Mouse (Mus musculus) embryo, embryonic 10 days (tissue): Measurements from ENCODE around the gene Cul9.

Experiments used
- DNase-seq: peaks from one replicate; pipeline ENCODE4 v3.0.0-alpha.2; 2015; ENCODE audit warnings: low spot score

Cul9 gene

GRCm38 (mm10) chr17:46553469-46553868, 7.3 kb upstream of the Cul9 start:
- DNase-seq: no peak

DNA sequence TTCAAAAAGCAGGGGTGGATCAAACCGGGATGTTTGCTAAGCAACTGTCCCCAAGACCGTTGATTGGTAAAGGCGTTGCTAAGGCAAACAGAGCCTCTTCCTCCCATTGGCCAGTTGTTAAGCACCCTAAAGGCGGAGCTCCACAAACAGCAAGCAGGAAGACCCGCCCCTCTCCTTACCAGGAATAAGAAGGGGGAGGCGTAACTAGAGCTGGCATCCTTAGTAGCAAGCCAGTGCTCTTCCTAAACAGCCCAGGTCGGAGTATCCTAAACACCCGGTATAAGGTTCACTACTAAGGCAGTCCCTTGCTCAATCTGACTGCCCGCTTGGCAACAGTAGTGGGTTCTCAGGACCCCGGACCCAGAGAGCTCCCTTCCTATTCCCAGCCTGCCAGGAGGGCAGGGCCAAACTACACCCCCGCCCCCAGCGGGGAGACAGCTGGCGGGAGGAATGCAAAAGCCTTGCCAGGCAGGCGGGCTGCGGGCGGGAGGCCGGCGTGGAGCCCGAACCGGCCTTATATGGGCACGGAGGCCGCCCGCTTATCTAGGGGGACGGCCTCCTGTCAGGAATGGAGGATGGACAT, 6.7 kb upstream of the Cul9 start:
- DNase-seq: peak; percentile 97

- DNase-seq: no peak
These were observed 6.0 kb upstream of the Cul9 start for GRCm38 (mm10) chr17:46552151-46552550.

DNA sequence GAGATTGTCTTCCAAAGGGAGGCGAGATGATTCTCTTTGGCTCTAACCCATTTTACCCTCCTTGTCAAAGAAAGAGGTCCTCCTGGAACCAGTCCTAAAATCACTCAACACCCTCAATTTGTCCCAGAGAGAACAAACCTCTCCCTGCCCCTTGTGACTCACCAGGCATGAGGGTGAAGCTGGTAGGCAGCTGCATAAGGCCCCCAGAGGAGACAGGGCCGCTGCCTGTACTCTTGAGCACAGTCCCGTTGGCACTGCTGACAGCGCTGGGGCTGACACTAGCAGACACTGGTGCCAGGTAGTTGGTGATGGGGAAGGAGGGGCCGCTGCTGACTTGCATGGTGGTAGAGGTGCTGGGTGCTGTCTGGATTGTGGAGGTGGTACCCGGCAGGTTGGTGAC, 5.2 kb upstream of the Cul9 start:
- no peak for DNase-seq

GRCm38 (mm10) chr17:46550904-46551303, 4.7 kb upstream of the Cul9 start:
- no peak for DNase-seq

GRCm38 (mm10) chr17:46549642-46550041, 3.5 kb upstream of the Cul9 start:
- DNase-seq: no peak

DNA sequence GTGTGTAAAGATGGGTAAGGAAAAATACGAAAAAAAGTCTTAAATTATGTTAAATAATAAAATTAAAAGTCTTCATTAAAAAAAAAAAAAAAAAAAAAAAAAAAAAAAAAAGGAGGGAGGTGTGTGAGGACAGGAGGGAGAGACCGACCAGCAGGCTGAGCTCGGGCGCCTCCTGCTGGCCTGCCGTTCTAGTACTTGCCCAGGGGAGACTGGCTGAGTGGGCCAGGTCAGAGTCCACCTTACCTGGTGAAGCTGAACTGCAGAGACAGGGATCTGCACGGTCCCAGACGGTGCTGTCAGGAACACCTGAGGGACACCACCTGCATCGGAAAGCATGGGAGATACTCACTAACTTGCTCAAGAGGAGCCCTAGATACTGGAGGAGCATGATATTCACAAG, 3.0 kb upstream of the Cul9 start:
- DNase-seq: peak; percentile 78

DNA sequence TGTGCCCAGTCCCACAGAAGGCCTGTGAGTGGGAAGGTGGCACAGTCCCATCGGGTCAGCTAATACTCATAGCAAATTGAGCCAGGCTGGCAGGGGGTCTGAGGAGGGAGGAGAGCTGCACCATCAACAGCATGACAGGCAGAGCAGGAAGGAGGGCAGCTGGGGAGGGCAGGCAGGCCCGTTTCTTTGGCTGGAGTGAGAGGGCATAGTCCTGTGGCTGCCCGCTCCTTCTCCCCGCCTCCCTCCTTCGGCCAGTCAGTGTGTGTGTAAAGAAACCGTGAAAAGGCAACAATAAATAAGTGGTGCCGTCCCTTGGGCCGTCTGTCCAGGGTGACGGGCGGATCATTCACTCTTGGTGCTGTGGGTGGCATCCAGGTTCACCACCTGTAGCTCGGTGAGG, 2.6 kb upstream of the Cul9 start:
- DNase-seq: no peak

DNA sequence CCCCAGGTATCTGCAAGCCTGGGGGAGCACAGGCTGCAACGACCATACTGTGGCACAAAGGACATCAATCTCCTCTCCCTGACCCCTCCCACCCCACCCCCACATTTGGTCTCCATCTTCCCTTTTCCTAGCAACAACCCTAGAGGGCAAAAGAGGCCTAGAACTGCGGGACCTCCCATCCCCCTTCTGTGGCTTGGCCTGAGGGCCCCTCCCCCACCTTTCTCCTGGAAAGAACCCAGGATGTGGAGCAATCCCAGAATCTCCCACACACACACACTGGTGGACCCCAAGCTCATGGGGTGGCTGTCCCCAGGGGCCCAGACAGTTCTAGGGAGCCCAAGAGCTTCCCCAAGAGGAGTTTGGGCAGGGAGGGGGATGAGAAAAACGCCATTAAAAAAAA, 1.7 kb upstream of the Cul9 start:
- DNase-seq: no peak

DNA sequence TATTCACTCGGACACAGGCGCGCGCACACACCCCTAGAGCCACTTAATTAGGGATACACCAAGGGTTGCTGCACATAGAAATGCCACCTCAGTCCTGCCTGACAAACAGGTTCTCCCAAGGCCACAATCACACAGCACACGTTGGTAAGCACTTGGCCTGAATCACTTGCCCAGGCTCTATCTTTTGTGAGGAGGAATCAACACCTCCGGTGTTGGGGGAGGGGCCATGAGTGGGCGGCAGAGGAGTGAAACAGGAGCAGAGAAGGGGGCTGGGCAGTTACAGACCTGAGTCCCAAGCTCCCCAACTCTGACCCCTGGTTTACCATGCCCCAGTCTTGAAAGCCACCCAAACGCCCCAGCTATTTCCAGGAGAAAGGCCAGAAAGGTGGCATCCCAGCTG, 807 bp upstream of the Cul9 start:
- DNase-seq: peak; percentile 35

DNA sequence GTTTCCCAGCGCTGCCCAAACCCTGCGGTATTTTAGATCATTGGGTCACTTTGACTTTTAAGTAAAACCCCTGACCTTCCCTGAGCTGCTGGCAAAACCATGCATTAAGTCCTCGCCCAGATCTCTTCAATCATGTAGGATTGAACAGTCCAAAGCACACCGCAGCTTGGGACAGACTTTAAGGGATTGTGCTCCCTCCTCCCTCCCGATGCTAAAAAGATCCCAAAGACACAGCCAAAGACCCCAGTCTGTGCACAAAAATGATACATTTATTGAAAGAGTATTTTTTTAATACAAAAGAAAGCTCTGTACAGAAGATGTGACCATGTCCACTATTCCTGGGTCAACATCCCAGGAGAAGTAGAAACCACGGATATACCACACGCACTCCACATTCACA, 403 bp upstream of the Cul9 start:
- DNase-seq: no peak

DNA sequence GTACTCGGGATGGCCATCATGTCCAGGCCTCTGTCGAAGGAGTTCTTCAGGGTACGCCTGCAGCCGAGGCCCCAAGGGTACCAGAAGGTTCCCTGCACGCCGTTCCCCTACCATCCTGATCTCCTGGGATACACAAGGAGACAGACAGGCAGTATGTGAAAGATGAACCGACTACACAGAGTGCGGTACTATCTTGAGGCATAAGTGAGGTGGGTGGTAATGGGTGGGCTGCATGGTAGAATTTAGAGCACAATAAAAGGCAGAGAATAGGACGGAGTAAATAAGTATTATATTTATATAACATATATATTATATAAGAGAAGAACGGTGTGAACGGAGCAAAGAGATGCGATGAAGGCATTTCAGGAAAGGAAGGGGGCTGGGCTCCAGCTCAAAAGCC, 2.5 kb downstream of the Cul9 start:
- no peak for DNase-seq

GRCm38 (mm10) chr17:46525579-46526307, 20.4 kb downstream of the Cul9 start:
- peak; percentile 87 for DNase-seq

- no peak for DNase-seq
These were observed 21.1 kb downstream of the Cul9 start for GRCm38 (mm10) chr17:46525065-46525464.

- DNase-seq: peak; percentile 57
These were observed 24.1 kb downstream of the Cul9 start for GRCm38 (mm10) chr17:46521963-46522668.

GRCm38 (mm10) chr17:46521174-46521573, 25.0 kb downstream of the Cul9 start:
- DNase-seq: no peak

- DNase-seq: no peak
These were observed 25.7 kb downstream of the Cul9 start for GRCm38 (mm10) chr17:46520385-46520979.

DNA sequence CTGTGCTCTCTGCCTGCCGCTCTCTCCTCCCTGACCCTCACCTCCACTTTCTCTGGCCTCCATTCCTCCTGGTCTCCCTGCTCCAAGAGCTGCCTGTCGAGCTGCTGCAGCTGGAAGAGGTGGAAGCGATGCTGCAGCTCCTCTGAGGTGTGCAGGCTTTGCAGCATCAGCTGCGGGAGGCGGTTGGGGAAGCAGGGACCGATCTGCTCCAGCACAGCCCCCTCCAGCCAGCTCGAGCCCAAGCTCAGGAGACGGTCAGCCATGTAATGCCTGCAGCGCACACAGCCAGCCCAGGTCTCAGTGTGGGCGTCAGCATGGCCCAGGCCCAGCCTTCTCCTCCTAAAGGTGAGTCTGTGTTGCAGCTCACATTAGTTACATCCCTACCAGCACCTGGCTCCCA, 26.2 kb downstream of the Cul9 start:
- no peak for DNase-seq

DNA sequence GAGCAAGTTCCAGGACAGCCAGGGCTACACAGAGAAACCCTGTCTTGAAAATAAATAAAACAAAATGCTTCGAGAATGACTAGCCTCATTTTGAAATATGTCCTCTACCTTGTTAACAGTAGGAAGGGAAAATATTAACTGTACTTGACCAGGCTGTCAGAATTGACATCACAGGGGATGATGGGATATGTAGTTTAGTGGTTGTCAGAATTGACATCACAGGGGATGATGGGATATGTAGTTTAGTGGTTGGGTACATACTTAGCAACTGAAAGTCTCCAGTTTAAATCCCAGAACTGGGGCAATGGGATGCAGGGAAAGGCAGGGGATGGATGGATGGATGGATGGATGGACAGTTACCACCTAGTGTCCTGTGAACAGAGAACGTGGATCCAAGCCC, 32.9 kb downstream of the Cul9 start:
- no peak for DNase-seq

DNA sequence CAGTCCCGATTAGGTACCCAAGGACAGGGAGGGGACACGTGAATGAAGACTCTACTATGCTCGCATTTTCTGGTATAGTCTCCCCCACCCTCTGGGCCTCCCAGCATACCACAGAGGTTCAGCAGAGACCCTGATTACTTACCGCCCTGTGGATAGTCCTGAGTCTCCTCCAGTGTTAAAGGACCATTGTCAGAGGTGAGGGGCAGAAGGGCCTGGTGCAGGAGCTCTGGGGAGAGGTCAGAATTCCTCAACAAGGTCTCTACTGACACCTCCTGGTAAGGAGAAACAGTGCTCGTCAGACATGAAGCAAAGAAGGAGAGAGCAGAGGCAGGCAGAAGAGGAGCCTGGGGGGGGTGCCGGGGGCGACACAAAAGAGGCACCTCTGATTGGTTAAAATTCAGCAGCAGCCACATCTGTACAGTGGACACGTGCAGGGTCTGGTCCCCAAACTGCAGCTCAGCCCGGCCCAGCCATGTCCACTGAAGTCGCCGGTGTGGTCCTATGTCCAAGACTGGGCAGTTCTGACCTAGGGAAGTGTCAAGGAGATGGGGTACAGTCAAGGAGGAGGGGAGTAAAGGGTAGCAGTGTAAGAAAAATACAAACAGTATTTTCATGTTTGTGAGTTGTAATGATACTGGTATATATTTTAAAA, 35.0 kb downstream of the Cul9 start:
- peak; percentile 77 for DNase-seq

DNA sequence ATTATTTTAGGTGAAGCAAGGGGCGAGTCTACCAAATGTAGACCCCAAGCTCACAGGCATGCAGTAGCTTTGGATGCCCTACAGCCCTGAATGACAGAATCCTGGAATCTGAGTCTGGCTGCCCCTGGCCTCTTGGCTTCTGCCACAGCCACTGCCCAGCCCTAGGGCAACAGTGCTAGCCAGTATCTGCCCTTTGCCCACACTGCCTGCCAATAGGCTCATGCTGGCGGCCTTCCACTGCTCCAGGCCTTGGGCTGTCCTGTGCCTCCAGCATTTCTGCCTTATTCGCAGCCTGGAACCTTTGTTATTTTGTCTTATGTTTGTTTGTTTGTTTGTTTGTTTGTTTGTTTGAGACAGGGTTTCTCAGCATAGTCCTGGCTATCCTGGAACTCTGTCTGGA, 40.6 kb downstream of the Cul9 start:
- DNase-seq: no peak

DNA sequence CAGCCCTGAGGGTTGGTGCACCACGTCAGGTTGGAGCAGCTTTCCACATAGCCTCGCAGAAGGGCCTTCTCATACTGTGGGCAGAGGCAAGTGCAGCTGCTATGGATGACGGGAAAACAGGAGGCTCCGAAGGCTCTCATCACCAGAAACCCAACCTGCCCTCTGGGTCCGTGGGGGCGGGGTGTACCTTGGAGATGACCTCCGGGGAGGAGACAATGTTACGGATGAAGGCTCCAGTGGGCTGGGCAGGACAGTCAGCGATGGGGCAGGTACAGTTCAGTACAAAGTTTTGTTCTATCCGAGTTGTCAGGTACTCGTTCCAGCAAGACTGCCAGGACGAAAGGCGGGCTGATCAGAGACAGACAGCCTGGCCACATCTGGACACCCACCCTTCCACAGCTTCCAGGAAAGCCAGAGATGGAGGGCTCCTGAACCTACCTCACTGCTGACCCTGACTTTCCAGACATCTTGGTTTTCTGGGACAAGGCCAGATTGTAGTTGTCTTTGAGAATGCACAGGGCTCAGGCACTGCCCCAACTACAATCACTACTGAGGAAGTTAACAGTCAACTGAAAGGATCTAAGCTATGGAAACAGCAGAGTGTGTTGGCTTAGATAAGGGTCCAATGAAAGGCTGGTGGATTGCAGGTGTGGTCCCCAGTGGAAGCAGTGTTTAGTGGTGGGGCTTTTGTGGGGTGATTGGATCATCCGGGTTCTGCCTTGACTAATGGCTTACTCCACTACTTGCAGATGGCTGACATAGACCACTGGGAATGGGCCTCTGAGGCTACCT, 42.1 kb downstream of the Cul9 start:
- DNase-seq: no peak
